Mouse (Mus musculus) kidney, embryonic 15.5 days (tissue): ENCODE results near the gene Chpf2. TPM values are rescaled to one million over a fixed set of nuclear protein-coding genes. Genes with fewer than 3 reads are reported as not detected.
"Not testable (repeated sequence)": the region's sequence is repeated elsewhere in the genome, so short reads cannot be mapped to it uniquely, and the experiment has no call there.

Experiments used
- ATAC-seq: fragments of 200-750 bp; cut with Nextera tagmentation; replicated peaks from 2 replicates; pipeline ENCODE4 v1.8.0; 2017; ENCODE audit warnings: moderate TSS enrichment; ENCODE audit not compliant: low FRiP score
- H3K27ac ChIP-seq: fragments of 300-500 bp; sonication (generic); 2 replicates; pipeline ENCODE4 v1.5.1; 2015; ENCODE audit warnings: mild to moderate bottlenecking, inconsistent platforms
- H3K27me3 ChIP-seq: fragments of 300-500 bp; sonication (generic); 2 replicates; pipeline ENCODE4 v1.6.1; 2015; ENCODE audit warnings: inconsistent platforms
- H3K36me3 ChIP-seq: fragments of 300-500 bp; sonication (generic); 2 replicates; pipeline ENCODE4 v1.6.1; 2015; ENCODE audit warnings: inconsistent platforms
- H3K4me1 ChIP-seq: fragments of 300-500 bp; sonication (generic); 2 replicates; pipeline ENCODE4 v1.6.1; 2015; ENCODE audit warnings: inconsistent platforms
- H3K4me2 ChIP-seq: fragments of 300-500 bp; sonication (generic); 2 replicates; pipeline ENCODE4 v1.6.1; 2015; ENCODE audit warnings: moderate library complexity, mild to moderate bottlenecking, inconsistent platforms
- H3K4me3 ChIP-seq: fragments of 300-500 bp; sonication (generic); replicated peaks from 2 replicates; pipeline ENCODE4 v1.5.1; 2015; ENCODE audit warnings: mild to moderate bottlenecking, inconsistent platforms
- H3K9ac ChIP-seq: fragments of 300-500 bp; sonication (generic); 2 replicates; pipeline ENCODE4 v1.6.1; 2015; ENCODE audit warnings: mild to moderate bottlenecking, inconsistent platforms
- H3K9me3 ChIP-seq: fragments of 300-500 bp; sonication (generic); replicated peaks from 2 replicates; pipeline ENCODE4 v1.6.1; 2016; ENCODE audit warnings: inconsistent platforms
- WGBS: fragments of 180-500 bp; shearing (Covaris S2); methylation state at CpG from one replicate; pipeline ENCODE4 v1.1.7; 2015; ENCODE audit warnings: mixed read lengths; 5-methylcytosine and 5-hydroxymethylcytosine counted together
- polyA plus RNA-seq: library from polyadenylated mRNA; unstranded; fragments of >200 nt; fragmentation: Nextera tagmentation; extraction: Ambion mirVana; gene quantifications from 2 replicates; pipeline ENCODE4 v1.2.1, GENCODE M21; 2015

Gene Chpf2
- polyA plus RNA-seq, result 23.2 and 24.7 TPM in 2 replicates

DNA sequence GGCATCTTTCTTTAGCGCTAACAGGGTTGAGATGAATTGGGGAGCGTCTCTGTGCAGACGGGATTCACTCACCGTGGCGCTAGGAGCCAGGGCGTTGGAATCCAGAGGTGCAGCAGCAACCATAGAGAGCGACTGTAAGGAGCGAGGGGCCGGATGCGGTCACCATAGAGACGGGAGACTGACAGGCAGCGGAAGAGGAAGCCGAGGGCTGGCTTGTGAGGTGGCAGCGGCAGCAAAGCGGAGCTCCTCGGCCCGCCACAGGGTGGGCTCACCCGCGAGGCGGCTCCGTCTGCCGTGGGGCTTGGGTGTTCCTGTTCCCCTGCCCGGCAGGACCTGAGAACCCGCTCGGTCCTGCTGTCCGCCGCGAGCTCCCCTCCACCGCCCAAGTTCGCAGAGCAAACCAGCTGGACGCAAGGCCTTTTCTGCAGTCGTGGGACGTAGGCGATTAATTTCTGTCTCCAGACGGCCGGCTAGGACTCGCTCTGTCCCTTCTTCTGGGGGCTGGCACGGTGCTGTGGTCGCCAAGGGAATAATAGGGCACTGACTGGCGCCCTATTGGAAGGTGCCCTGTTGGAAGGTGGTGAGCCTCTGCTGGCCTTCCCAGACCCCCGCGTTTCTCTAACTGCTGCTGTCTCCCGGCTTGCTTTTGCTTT is at the start of gene Chpf2:
Gene Chpf2 (plus strand): TSS at position 195 of the 653 bp plus-strand sequence.
- Histone ChIP-seq H3K4me3 (peak within 1 kb of the TSS; percentile 76), H3K9ac (peak within 1 kb of the TSS; percentile 73), H3K9me3 (no peaks in the 10 kb centered on the region), H3K27me3 (no peaks in the 10 kb centered on the region), H3K4me1 (peaks cover 33% of the 10 kb centered on the region), H3K36me3 (peaks cover 31% of the 10 kb centered on the region), H3K27ac (0 out of 2 replicates have a peak within 1 kb of the TSS, but pooled peaks have one; percentile 61), H3K4me2 (peak within 1 kb of the TSS; percentile 72)
- peak; percentile 90 for ATAC-seq
- WGBS, result under 1% methylated on average over 42 of the region's 43 CpGs

DNA sequence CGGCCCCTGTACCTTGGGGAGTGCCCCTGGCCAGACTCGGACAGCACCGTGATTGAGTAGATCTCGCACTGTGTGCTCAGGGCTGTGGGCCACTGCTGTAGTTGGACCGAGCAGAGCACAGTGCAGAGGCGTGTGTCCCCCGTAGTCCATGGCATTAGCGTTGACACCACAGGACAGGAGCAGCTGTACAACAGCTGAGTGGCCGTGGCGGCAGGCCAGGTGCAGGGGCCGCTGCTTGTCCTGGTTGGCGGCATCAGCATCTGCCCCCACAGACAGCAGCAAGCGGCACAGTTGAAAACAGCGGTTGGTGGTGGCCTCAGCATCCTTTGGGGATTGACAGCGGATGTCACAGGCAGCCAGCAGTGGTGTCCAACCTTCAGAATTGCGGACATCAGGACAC is 48.9 kb upstream of the Chpf2 start:
- 62% methylated on average over 16 of the region's 16 CpGs for WGBS
- H3K4me2 ChIP-seq, result no peak overlapping the region
- H3K4me1 ChIP-seq, result peaks cover 22% of the 10 kb centered on the region
- H3K9me3 ChIP-seq, result no peaks in the 10 kb centered on the region
- H3K27me3 ChIP-seq, result peaks cover 59% of the 10 kb centered on the region
- no peak overlapping the region for H3K27ac ChIP-seq
- no peak overlapping the region for H3K9ac ChIP-seq
- H3K36me3 ChIP-seq, result no peaks in the 10 kb centered on the region
- no peak for ATAC-seq
- no peak overlapping the region for H3K4me3 ChIP-seq

- Histone ChIP-seq H3K9ac (no peak overlapping the region), H3K4me2 (peak overlapping the region; percentile 60), H3K9me3 (no peaks in the 10 kb centered on the region), H3K36me3 (no peaks in the 10 kb centered on the region), H3K27ac (0 out of 2 replicates have a peak overlapping the region, but pooled peaks have one; percentile 16), H3K27me3 (peaks cover 41% of the 10 kb centered on the region), H3K4me1 (peaks cover 22% of the 10 kb centered on the region), H3K4me3 (no peak overlapping the region)
- 75% methylated on average over 22 of the region's 22 CpGs for WGBS
- ATAC-seq, result no peak
These were observed 46.8 kb upstream of the Chpf2 start for GRCm38 (mm10) chr5:24539571-24540296.

DNA sequence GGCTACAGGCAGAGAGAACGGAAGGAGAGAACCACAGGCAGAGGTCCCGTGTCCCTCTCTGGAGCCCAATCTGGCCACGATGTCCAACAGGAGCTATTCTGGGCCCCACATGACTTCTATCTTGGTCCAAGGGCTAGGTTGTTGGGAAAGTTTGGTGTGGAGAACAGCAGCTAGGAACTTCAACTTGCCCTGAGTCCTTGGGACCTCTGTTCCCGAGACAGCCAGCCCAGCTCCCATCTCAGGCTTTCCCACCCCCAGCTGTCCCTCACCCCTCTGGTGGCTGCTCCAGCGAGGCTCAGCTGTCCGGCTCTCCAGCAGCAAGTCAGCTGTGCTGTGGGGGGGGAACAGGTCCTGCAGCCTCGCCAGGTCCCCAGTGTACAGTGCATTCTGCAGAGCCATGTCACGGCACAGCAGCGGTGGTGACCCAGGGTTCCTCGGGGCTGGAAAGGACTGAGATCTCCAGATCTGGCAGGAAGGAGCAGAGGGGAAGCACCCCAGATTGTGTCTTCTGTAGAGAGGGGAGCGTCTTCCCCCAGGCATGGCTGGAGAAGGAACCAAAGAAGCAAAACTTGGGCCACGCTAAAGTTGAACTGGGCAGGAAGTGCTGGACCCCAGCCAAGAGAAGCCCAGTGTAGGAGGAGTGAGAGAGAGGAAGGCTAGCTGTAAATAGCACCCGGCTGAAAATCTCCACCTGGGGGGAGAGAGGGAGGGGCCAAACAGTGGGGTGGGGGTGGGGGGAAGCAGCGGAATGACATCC is 46.0 kb upstream of the Chpf2 start, which contains the start of gene Asb10:
Gene Asb10 (minus strand): TSS at position 592 of the 757 bp plus-strand sequence.
- Histone ChIP-seq H3K27ac (peak within 1 kb of the TSS; percentile 70), H3K4me3 (peak within 1 kb of the TSS; percentile 26), H3K9ac (peak within 1 kb of the TSS; percentile 29; the same call in 1 of the 2 replicates), H3K27me3 (peaks cover 37% of the 10 kb centered on the region), H3K4me2 (peak within 1 kb of the TSS; percentile 60), H3K9me3 (no peaks in the 10 kb centered on the region), H3K36me3 (no peaks in the 10 kb centered on the region), H3K4me1 (peaks cover 22% of the 10 kb centered on the region)
- ATAC-seq, result peak; percentile 61; the same call in 1 of the 2 replicates
- 17% methylated on average over 14 of the region's 14 CpGs for WGBS

- no peak for ATAC-seq
- peak overlapping the region; percentile 70; the same call in 1 of the 2 replicates for H3K27ac ChIP-seq
These were observed 45.4 kb upstream of the Chpf2 start for GRCm38 (mm10) chr5:24541144-24541569.

DNA sequence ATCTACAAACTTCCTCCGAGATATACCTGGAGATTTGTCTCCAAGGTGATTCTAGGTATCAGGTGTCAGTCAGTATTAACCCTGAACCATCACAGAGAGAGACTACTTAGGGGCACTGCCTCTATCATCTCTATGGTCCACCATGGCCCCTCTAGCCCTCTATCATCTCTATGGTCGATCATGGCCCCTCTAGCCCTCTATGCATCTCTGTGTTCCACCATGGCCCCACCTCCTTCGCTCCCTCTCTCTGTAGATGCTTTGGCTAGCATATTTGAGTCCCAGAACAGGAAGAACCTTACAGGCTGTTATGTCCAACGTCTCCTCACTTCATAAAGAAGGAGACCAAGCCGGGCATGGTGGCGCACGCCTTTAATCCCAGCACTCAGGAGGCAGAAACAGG is 43.9 kb upstream of the Chpf2 start:
- Histone ChIP-seq H3K9ac (no peak overlapping the region), H3K4me1 (peaks cover 22% of the 10 kb centered on the region), H3K4me3 (no peak overlapping the region), H3K27ac (no peak overlapping the region), H3K4me2 (no peak overlapping the region), H3K27me3 (peaks cover 32% of the 10 kb centered on the region), H3K9me3 (no peaks in the 10 kb centered on the region), H3K36me3 (no peaks in the 10 kb centered on the region)
- no peak for ATAC-seq
- WGBS, result 76% methylated on average over 7 of the region's 7 CpGs

More at GRCm38 (mm10) chr5:24541144-24541569, 45.4 kb upstream of the Chpf2 start:
- WGBS, result 13% methylated on average over 6 of the region's 6 CpGs
- Histone ChIP-seq H3K4me1 (peaks cover 22% of the 10 kb centered on the region), H3K4me2 (peak overlapping the region; percentile 60), H3K9me3 (no peaks in the 10 kb centered on the region), H3K4me3 (peak overlapping the region; percentile 26; the same call in 1 of the 2 replicates), H3K9ac (no peak overlapping the region), H3K36me3 (no peaks in the 10 kb centered on the region), H3K27me3 (peaks cover 36% of the 10 kb centered on the region)

- H3K9ac ChIP-seq, result no peak overlapping the region
These were observed 35.8 kb upstream of the Chpf2 start for GRCm38 (mm10) chr5:24550598-24551316.

DNA sequence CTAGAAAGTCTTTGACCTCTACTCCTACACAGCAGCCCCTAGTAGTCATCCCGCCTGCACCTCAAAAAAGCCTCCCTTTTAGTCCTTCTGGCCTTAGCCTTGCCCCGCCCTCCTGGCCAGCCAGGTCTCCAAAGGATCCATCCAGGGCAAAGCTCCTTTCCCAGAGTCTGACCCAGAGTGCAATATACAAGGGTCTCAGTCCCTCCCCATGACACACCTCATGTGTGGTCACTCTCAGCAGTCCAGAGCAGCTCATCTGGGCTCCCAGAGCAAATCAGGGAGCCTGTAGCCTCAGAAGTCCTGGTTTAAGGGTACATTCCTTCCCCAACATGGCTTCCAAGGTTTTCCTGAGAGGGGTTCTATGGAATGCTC is 35.2 kb upstream of the Chpf2 start:
- Histone ChIP-seq H3K9ac (no peak overlapping the region), H3K27me3 (peaks cover 56% of the 10 kb centered on the region), H3K4me3 (peak overlapping the region; percentile 16; the same call in 1 of the 2 replicates), H3K9me3 (no peaks in the 10 kb centered on the region), H3K4me1 (peaks cover 18% of the 10 kb centered on the region), H3K4me2 (peak overlapping the region; percentile 54), H3K36me3 (no peaks in the 10 kb centered on the region), H3K27ac (peak overlapping the region; percentile 11; the same call in 1 of the 2 replicates)
- peak; percentile 52; the same call in 1 of the 2 replicates for ATAC-seq
- 24% methylated on average over 2 of the region's 2 CpGs for WGBS

More at GRCm38 (mm10) chr5:24550598-24551316, 35.8 kb upstream of the Chpf2 start:
- Histone ChIP-seq H3K4me1 (peaks cover 18% of the 10 kb centered on the region), H3K36me3 (no peaks in the 10 kb centered on the region), H3K9me3 (no peaks in the 10 kb centered on the region), H3K27me3 (peaks cover 57% of the 10 kb centered on the region), H3K4me2 (peak overlapping the region; percentile 54), H3K4me3 (peak overlapping the region; percentile 16; the same call in 1 of the 2 replicates), H3K27ac (peak overlapping the region; percentile 11; the same call in 1 of the 2 replicates)
- peak; percentile 74 for ATAC-seq
- WGBS, result 12% methylated on average over 26 of the region's 26 CpGs

GRCm38 (mm10) chr5:24553621-24554244 is 32.8 kb upstream of the Chpf2 start:
- H3K9ac ChIP-seq, result no peak overlapping the region
- H3K27me3 ChIP-seq, result peaks cover 44% of the 10 kb centered on the region
- H3K4me1 ChIP-seq, result peaks cover 18% of the 10 kb centered on the region
- 55% methylated on average over 5 of the region's 5 CpGs for WGBS
- H3K27ac ChIP-seq, result no peak overlapping the region
- no peaks in the 10 kb centered on the region for H3K9me3 ChIP-seq
- no peak overlapping the region for H3K4me2 ChIP-seq
- no peaks in the 10 kb centered on the region for H3K36me3 ChIP-seq
- no peak for ATAC-seq
- no peak overlapping the region for H3K4me3 ChIP-seq

GRCm38 (mm10) chr5:24555335-24555734 is 31.2 kb upstream of the Chpf2 start:
- H3K4me3 ChIP-seq, H3K36me3 ChIP-seq, H3K9me3 ChIP-seq, H3K27ac ChIP-seq, H3K9ac ChIP-seq, ATAC-seq, H3K4me2 ChIP-seq: not testable (repeated sequence)
- Histone ChIP-seq H3K4me1 (peaks cover 17% of the 10 kb centered on the region), H3K27me3 (peaks cover 30% of the 10 kb centered on the region)
- 94% methylated on average over 7 of the region's 7 CpGs for WGBS

DNA sequence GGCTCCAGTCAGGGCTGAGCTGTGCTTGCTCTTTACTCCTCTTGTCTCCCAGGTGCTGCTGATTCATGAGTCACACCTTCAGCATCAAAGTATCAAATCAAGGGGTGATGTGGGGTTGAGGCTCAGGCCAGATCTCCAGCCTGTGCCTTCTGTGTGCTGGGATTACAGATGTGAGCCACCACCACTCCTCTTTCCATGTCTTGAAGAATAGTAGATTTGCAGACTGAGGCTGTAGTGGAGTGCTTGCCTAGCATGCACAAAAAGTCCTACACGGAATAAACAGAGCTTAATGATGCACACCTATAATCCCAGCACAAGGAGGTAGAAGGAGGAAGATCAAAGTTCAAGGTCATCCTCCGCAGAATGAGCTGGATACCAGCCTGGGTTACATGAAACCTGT is 29.8 kb upstream of the Chpf2 start, which contains the start of gene 4931409K22Rik:
Gene 4931409K22Rik (minus strand): TSS at position 101 of the 400 bp plus-strand sequence.
- no peak within 1 kb of the TSS for H3K4me2 ChIP-seq
- H3K27me3 ChIP-seq, result peaks cover 25% of the 10 kb centered on the region
- H3K36me3 ChIP-seq, result no peaks in the 10 kb centered on the region
- no peak within 1 kb of the TSS for H3K4me3 ChIP-seq
- peaks cover 3% of the 10 kb centered on the region for H3K4me1 ChIP-seq
- no peaks in the 10 kb centered on the region for H3K9me3 ChIP-seq
- no peak for ATAC-seq
- no peak within 1 kb of the TSS for H3K27ac ChIP-seq
- H3K9ac ChIP-seq, result no peak within 1 kb of the TSS
- 70% methylated on average over 2 of the region's 2 CpGs for WGBS
